In the genomic region with DNA sequence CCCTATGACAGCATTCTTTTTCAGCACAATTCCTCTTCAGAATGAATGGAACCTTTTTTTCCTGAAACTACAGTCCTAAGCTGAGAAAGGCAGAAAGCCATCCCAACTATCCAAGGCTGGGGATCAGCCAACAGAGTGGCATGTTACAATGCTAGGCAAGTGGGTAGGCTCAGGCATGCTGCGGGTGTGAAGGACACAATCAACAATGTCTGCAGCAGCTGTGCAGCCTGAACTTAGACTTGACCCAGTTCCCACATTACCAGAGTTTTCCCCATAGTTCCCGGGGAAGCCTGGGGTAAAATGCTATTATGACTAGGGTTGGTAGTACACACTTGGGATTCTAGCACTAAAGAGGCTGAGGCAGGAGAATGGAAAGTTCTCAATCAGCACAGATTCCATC, we compare ENCODE assay signal across 24 mouse cellular contexts.
"Had no signal": no experiment of that assay in that cellular context is flagged by ENCODE, and none has a peak within 500 bp of the region (broad histone marks: within the 10 kb centered on the region; RNA-seq: fewer than 3 reads in every experiment).

No protein-coding gene starts in this region.

- H3K4me3 ChIP-seq: gastrocnemius, adult 2 months; heart, embryonic 10.5 days; heart, embryonic 12.5 days; hindbrain, embryonic 10.5 days; hindbrain, embryonic 12.5 days; intestine, embryonic 15.5 days; kidney, embryonic 15.5 days; layer of hippocampus, adult 2 months; left cerebral cortex, adult 2 months; limb, embryonic 10.5 days; limb, embryonic 12.5 days; liver, embryonic 13.5 days had no signal

- H3K4me2 ChIP-seq: heart, embryonic 12.5 days; hindbrain, embryonic 12.5 days; hindbrain, embryonic 14.5 days; intestine, embryonic 15.5 days; kidney, embryonic 15.5 days; limb, embryonic 12.5 days; liver, embryonic 11.5 days; liver, embryonic 13.5 days had no signal

- DNase-seq: gastrocnemius, adult 2 months; gastrocnemius, postnatal 10 days; gastrocnemius, postnatal 25 days; heart, adult 18-20 months; heart, postnatal 10 days; heart, postnatal 4 days; kidney, adult 18-20 months; kidney, adult 8-10 months; kidney, postnatal 14 days; kidney, postnatal 4 days; liver; liver, embryonic 13.5 days had no signal

- H3K27me3 ChIP-seq: heart, embryonic 12.5 days; hindbrain, embryonic 12.5 days; intestine, embryonic 15.5 days; kidney, embryonic 15.5 days; limb, embryonic 12.5 days; liver, embryonic 13.5 days had no signal
